Mouse (Mus musculus) heart, adult 9 months (tissue): ENCODE results near the gene Extl1.
A peak's percentile ranks its signal among the peaks of the same experiment; 100 is the strongest.
"Not testable (repeated sequence)": the region's sequence is repeated elsewhere in the genome, so short reads cannot be mapped to it uniquely, and the experiment has no call there.

Source experiments
- DNase-seq, 2 experiments: peaks; one replicate each; pipeline ENCODE4 v3.0.0; 2022; ENCODE audit warnings: low spot score in 2 of 2

The Extl1 gene

DNA sequence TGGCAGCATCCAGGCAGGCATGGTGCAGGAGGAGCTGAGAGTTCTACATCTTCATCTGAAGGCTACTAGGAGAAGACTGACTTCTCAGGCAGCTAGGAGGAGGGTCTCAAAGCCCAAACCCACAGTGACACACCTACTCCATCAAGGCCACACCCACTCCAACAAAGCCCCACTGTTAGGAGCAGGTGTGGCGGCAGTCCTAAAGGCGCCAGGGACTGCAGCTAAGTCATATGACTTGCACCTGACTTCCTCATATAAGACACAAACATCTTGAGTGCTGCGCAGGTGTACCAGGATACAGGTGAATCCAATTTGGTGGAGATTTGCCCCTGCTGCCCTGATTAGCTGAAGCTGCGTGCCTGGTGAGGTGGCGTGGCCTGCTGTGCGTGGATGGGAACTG lies at the start of gene Extl1:
Gene Extl1, minus strand, starts transcription at position 101 of the 400 bp plus-strand sequence.
- DNase-seq: not testable (repeated sequence)

DNA sequence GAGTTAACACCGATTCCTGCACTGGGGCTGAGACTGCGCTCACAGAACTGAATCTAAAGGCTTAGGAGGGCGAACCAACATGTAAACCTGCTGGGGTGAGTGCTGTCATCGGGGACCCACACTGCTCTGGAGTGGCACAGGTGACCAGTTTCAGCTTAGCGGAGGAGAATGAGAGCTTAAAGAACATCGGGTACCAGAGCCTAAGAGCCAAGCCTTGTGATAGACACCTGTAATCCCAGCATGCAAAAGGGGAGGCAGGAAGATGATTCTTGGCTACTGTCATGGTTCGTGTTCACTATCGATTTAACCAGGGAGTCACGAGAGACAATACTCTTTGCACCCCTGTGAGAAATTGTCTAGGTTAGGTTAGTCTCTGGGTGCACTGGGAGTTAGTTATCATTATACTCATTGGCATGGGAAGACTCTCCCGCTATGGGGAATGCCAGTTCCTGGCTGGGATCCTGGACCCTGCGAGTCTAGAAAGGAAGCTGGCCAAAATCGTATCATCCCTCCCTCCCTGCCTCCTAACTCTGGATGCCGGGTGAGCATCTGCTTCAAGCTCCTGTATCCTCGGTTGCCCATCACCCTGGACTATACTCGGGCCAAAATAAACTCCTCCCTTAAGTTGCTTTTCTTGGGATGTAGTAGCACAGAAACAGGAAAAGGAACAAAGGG lies 49.2 kb upstream of the Extl1 start:
- no peak for DNase-seq

DNA sequence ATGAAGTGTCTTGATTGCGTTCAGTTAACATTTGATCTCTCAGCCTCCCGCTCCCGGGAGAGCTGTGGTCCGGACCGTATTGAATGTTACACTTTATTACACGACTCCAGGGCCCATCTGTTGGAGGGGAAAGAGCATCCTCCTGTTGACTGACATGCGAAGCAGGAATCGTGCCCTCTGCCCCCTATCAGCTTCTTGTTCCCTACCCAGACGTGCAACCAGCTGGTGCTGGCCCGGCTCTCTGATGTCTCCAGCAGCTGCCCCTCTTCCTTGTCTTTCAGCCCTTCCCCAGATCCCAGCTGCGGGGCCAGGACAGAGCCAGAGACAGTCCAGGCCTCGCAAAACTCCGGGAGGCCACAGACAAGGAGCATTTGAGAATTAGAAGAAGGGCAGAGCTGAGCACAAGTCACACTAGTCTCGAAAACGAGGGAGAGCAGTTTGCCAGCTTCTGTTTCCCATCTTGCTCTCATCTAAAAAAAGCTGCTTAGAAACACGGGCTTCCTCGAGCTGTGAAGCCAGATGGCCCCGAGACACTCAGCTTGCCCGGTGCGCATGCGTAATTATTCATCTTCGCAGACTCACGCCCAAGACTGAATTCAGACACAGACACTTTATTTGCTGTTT lies 46.8 kb upstream of the Extl1 start:
- peak in 1 of 2 experiments; percentile 14 for DNase-seq

GRCm38 (mm10) chr4:134425088-134425487 lies 41.4 kb upstream of the Extl1 start:
- DNase-seq: no peak

GRCm38 (mm10) chr4:134423949-134424348 lies 40.3 kb upstream of the Extl1 start:
- DNase-seq: no peak

DNA sequence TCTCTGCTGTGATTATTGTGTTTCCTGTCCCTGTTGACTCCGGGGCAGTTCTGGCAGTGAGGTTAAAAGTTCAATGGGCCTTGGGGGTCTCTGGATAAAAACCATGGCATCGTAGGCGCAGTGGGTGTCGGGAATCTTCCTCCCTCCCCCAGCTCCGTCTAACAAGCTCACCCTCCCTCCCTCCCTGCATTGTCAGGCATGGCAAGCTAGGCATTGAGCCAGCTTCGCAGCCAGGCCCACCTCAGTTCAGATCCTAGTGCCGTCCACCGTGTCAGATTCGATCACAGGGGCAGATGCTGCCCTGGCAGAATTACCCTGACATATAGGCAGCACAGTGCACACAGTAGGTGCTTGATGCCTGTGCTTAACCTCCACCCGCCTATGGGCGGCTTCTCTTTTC lies 38.3 kb upstream of the Extl1 start:
- DNase-seq: no peak

GRCm38 (mm10) chr4:134417111-134417510 lies 33.5 kb upstream of the Extl1 start:
- no peak for DNase-seq

GRCm38 (mm10) chr4:134416602-134417001 lies 33.0 kb upstream of the Extl1 start:
- DNase-seq: no peak

DNA sequence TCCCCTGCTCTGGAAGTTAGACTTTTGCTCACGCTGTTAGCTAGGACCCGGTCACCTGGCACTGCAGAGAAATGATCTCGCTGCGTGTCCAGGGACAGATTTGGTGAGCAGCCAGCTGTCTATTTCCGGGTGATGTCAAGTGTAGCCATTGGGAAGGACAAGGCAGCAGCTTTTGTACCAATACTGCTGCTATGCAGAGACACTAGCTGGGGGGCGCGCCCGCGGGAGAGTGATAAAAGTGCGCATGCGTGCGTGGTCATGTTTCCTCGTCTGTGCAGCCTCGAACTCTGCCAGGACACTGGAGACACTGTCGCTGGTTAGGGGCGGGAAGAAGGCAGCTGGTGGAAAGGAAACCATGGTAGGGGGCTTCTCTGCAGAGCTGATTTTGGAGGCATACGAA lies 32.5 kb upstream of the Extl1 start:
- DNase-seq: peak in 1 of 2 experiments; percentile 45

DNA sequence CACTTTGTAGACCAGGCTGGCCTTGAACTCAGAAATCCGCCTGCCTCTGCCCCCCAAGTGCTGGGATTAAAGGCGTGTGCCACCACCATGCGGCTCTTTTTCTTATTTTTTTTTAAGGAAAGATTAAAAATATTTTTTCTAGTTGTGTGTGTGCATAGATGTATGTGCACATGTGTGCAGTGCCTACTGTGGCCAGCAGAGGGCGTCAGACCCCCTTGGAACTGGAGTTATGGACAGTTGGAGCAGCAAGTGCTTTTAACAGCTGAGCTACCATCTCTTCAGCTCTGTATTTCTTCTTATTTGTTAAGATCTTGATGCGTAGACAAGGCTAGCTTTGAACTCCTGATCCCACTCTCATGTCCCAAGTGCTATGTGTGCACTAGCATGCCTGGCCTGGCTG lies 25.6 kb upstream of the Extl1 start:
- no peak for DNase-seq

GRCm38 (mm10) chr4:134403721-134404120 lies 20.1 kb upstream of the Extl1 start:
- DNase-seq: no peak

DNA sequence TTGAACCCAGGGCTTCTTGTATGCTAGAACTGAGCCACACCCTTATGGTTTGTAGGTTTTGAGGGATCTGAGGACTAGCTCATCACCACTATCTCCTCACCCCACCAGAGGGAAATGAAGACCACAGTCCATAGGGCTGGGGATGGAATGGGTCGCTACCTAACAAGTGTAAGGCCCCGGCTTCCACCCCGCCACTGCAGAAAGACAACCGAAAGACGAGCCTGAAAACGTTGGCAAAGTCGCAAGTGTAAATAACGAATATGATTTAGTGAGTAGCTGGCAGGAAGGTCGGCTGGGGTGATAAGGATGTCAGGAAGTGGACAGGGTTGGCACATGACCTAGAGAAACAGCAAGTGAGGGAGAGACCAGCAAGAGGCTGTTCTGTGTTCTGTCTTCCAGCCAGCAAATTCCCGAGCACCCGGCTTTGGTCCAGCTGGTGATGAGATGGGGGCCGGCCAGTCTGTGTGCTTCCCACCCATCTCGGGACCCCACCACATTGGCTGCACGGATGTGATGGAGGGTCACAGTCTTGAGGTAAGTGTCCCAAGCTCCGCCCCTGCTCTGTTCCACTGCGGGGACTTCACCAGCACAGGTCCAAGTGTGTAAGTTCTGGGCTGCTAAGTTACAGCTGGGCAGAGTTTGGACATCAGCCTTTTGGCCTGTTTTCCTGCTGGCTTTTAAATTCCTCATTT lies 19.1 kb upstream of the Extl1 start:
- DNase-seq: peak; percentile 63 to 78

DNA sequence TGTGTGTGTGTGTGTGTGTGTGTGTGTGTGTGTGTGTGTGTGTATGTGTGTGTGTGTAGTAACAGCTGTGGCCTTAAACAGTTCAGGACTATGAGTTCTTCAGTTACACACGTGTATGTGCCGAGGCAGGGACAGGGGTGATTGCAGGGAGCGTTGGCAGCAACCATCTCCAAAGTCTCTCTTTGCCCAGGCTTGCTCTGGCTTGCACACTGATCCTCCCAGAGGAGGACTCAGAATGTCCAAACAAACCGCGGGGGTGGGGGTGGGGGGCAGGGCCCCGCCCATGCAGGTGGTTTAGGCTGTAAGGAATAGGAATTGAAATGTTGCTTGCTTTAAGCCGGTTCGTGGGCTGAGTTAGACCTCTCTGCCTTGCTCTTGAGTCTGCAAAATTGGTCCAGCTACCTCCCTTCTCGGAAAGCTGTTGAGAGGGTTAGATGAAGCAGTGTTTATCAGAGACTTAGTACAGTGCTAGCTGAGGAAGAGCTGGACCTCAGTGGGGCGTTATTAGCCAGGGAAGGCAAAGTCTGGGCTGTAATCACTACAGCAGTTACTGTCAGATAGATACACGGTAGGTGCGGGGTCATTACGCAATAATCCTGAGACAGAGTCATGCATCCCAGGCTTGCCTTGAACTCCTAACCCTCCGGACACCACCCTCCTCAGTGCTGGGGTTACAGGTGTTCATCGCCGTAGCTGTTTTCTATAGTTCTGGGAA lies 18.4 kb upstream of the Extl1 start:
- no peak for DNase-seq

GRCm38 (mm10) chr4:134401181-134401661 lies 17.6 kb upstream of the Extl1 start:
- peak; percentile 43 to 46 for DNase-seq

DNA sequence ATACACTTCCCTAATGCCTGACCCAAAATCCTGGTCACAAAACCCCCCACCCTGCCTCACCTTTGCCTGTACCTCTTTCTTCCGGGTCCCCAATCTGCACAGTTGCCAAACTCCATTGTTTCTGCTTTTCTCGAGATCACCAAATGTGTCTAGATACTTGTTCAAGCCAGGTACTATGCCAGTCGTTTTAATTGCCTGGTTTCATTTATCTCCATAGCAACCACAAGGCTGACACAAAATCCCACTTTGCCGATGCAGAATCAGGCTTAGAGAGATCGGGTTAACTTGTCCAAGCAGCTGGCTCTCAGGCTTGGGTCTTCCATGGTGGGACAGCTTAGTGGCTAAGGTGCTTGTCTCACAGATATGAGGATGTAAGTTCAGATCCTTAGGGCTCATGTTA lies 16.6 kb upstream of the Extl1 start:
- no peak for DNase-seq

- DNase-seq: no peak
These were observed 14.1 kb upstream of the Extl1 start for GRCm38 (mm10) chr4:134397732-134398131.

DNA sequence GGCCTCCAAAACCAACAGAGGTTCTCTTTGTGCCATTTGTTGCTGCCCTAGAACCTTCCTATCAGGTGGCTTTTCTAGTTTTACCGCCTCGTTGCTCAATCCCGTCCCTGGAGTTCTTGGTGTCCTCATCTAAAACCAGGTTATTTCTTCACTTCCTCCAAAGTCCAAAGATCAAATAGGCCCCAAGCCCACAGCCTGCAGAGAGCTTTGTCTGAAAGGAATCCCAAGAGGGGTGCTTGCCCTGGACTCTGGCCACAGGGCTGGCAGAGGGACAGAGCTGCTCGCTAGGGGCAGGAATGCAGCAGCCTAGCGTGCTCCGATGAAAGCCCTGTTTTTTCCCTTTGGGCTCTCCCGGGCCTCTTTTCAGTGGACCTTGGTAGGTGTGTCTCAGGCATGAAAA lies 13.5 kb upstream of the Extl1 start:
- peak; percentile 46 to 78 for DNase-seq

DNA sequence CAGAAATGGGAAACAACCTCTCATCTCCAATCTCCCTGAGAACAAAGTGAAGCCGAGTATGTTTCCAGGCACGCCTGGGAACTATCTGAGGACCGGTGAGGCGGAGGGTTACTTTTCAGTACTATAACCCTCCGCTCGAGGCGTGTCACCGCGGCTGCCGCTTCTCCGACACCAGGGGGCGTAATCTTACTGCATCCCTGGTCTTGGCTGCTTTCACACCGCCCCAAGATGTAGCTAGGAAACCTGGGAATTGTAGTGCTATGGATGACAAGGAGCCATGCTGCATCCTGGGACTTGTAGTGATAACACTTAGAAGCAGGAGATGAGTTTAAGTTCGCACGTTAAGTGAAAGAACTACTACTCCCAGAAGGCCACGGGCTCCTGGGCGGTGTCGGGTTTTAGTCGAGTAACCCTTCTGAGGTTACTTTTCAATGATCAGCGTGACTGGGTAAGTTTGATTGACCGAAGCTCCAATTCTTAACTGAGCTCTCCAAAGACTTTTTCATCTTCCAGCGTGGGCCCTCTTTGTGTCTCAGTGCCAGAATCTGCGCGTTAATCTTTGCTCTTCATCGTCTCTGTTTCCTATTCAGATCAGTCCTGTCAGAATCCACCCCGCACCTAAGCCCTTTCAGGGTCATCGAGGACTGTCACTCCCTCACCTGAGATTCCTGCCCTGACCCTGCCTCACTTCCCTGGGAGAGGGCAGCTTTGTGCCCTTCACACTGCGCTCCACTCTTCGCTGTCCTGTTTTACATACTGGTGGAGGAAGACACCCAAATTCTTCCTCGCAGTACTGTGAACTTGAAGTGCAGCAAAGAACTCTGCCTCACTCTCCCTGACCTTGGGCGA lies 12.6 kb upstream of the Extl1 start, which contains the start of gene Pafah2:
Gene Pafah2, plus strand, starts transcription at position 344 of the 849 bp plus-strand sequence.
- peak; percentile 97 to 99 for DNase-seq

DNA sequence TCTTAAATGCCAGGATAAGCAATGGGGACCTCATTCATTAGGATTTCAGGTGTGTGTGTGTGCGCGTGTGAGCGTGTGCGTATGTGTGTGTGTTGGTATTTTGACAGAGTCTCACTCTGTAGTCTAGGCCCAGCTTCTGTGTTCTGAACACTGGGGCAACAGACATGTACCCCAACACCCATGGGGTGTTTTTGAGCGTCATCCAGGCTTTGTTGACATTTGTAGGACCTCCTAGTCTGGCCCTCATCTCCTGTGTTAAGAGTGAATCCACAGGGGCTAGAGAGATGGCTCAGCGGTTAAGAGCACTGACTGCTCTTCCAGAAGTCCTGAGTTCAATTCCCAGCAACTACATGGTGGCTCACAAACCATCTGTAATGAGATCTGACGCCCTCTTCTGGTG lies 11.5 kb upstream of the Extl1 start:
- DNase-seq: no peak

- no peak for DNase-seq
These were observed 9.4 kb upstream of the Extl1 start for GRCm38 (mm10) chr4:134393026-134393425.

DNA sequence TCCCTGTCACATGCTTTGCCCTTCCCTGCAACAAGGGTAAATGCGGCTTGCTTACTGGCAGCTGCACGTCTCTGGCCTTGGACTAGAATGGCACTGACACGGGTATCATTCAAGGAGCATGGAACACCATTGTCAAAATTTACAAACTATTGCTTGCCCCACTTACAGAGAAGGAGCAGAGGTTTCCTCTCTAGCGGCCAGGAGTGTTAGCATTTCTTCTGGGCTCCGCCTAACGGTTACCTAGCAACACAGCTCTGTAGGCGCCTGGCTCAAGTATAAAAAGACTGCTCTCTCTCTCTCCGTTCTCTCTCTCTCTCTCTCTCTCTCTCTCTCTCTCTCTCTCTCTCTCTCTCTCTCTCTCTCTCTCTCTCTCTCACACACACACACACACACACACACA lies 8.9 kb upstream of the Extl1 start:
- DNase-seq: no peak
